Mouse (Mus musculus) myocyte (in vitro differentiated cells): ENCODE results near the gene Ung. TPM values are rescaled to one million over a fixed set of nuclear protein-coding genes. Genes with fewer than 3 reads are reported as not detected.

Experiments
- H3K27me3 ChIP-seq: one replicate; pipeline ENCODE4 v1.6.1; 2011; ENCODE audit not compliant: control insufficient read depth, insufficient read depth, insufficient read length
- H3K36me3 ChIP-seq: one replicate; pipeline ENCODE4 v1.6.1; 2011; ENCODE audit not compliant: control insufficient read depth, insufficient read depth
- H3K4me2 ChIP-seq: one replicate; pipeline ENCODE4 v1.6.1; 2011; ENCODE audit warnings: low read depth, control low read depth
- H3K4me3 ChIP-seq: one replicate; pipeline ENCODE4 v1.5.1; 2011; ENCODE audit warnings: mild to moderate bottlenecking, control low read depth, moderate library complexity
- H3K79me2 ChIP-seq: one replicate; pipeline ENCODE4 v1.6.1; 2011; ENCODE audit not compliant: control insufficient read depth, insufficient read depth
- H3ac ChIP-seq: one replicate; pipeline ENCODE4 v1.6.1; 2011; ENCODE audit not compliant: control insufficient read depth, insufficient read length
- CEBPB ChIP-seq: IDR thresholded peaks from 2 replicates; pipeline ENCODE4 v1.6.1; 2011; ENCODE audit warnings: mild to moderate bottlenecking, moderate library complexity; ENCODE audit not compliant: poor library complexity, insufficient read depth, severe bottlenecking
- E2F4 ChIP-seq: IDR thresholded peaks from one replicate; pipeline ENCODE4 v1.6.1; 2011; ENCODE audit warnings: mild to moderate bottlenecking, control low read depth, moderate library complexity; ENCODE audit not compliant: insufficient read depth
- MAX ChIP-seq: IDR thresholded peaks from one replicate; pipeline ENCODE4 v1.6.1; 2011; ENCODE audit warnings: low read depth, mild to moderate bottlenecking, control low read depth
- MYOD1 ChIP-seq, 3 experiments: IDR thresholded peaks; one replicate each; pipeline ENCODE4 v1.6.1; 2011; ENCODE audit warnings: control low read depth in 2 of 3, low read depth in 2 of 3, mild to moderate bottlenecking in 2 of 3, moderate library complexity in 1 of 3; ENCODE audit not compliant: insufficient read length in 2 of 3, control insufficient read depth in 1 of 3
- MYOG ChIP-seq, 3 experiments: IDR thresholded peaks; one replicate each; pipeline ENCODE4 v1.6.1; 2011; ENCODE audit warnings: control low read depth in 2 of 3, low read depth in 2 of 3, mild to moderate bottlenecking in 2 of 3; ENCODE audit not compliant: insufficient read length in 2 of 3, control insufficient read depth in 1 of 3, insufficient read depth in 1 of 3
- POLR2A ChIP-seq: IDR thresholded peaks from one replicate; pipeline ENCODE4 v1.6.1; 2011; ENCODE audit warnings: low read depth, mild to moderate bottlenecking, control low read depth, moderate library complexity; ENCODE audit not compliant: insufficient read length
- POLR2AphosphoS2 ChIP-seq: IDR thresholded peaks from one replicate; pipeline ENCODE4 v1.6.1; 2011; ENCODE audit warnings: low read depth, control low read depth; ENCODE audit not compliant: insufficient read length
- REST ChIP-seq: IDR thresholded peaks from one replicate; pipeline ENCODE4 v1.6.1; 2011; ENCODE audit warnings: mild to moderate bottlenecking, control low read depth, moderate library complexity; ENCODE audit not compliant: insufficient read depth, insufficient read length
- SRF ChIP-seq: IDR thresholded peaks from one replicate; pipeline ENCODE4 v1.6.1; 2011; ENCODE audit warnings: low read depth; ENCODE audit not compliant: control insufficient read depth, insufficient read length
- TCF12 ChIP-seq: IDR thresholded peaks from one replicate; pipeline ENCODE4 v1.6.1; 2011; ENCODE audit warnings: mild to moderate bottlenecking, control low read depth; ENCODE audit not compliant: poor library complexity, insufficient read depth, severe bottlenecking
- TCF3 ChIP-seq: IDR thresholded peaks from one replicate; pipeline ENCODE4 v1.6.1; 2011; ENCODE audit warnings: low read depth, control low read depth; ENCODE audit not compliant: insufficient read length
- USF1 ChIP-seq: IDR thresholded peaks from one replicate; pipeline ENCODE4 v1.6.1; 2011; ENCODE audit warnings: low read depth, mild to moderate bottlenecking, control low read depth, moderate library complexity
- polyA plus RNA-seq: library from polyadenylated mRNA; unstranded; fragments of >200 nt; fragmentation: generic; extraction: Trizol; gene quantifications from one replicate; pipeline ENCODE4 v1.2.1, GENCODE M21; 2012; ENCODE audit warnings: missing spikeins

The Ung gene
- polyA plus RNA-seq, 1 experiment, result 2.7 TPM

DNA sequence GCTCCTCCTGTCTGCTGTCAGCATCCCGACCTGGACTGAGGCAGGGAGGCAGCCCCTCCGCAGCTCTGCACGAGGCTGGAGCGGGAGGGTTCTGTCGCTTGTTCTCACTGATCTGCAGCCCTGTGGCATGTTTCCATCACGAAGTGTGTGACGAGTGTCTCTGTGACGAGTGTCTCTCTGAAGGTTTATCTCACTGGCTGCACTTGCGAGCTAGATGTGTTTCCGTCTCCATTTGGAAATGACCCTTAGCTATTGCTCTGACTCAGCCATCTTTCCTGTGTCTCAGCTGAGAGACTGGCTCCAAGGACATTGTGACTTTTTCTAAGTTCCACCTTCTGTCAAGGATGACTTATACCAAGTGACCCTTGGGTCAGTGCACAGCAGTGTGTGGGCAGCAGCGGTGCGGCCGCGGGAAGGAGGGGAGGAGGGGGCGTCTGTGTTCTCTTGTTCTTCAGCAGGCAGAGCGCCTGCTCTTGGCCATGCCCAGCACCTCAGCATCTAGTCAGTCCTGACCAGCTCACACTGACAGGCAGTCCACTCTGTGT, 23.7 kb upstream of the Ung start:
- Histone ChIP-seq H3K79me2 (peaks cover under 1% of the 10 kb centered on the region), H3K36me3 (peaks cover 6% of the 10 kb centered on the region)
- TF ChIP-seq POLR2A (no peak), USF1 (no peak), E2F4 (no peak), TCF12 (no peak), TCF3 (no peak), CEBPB (no peak), REST (no peak), MAX (no peak), MYOD1 (IDR thresholded peaks at IDR 0.05; ENCODE audit: control insufficient read depth in 1 of 3, insufficient read length in 2 of 3, low read depth in 2 of 3) (no peak), POLR2AphosphoS2 (no peak), SRF (no peak), MYOG (IDR thresholded peaks at IDR 0.05; ENCODE audit: control insufficient read depth in 1 of 3, insufficient read depth in 1 of 3, insufficient read length in 2 of 3, low read depth in 2 of 3) (no peak)

DNA sequence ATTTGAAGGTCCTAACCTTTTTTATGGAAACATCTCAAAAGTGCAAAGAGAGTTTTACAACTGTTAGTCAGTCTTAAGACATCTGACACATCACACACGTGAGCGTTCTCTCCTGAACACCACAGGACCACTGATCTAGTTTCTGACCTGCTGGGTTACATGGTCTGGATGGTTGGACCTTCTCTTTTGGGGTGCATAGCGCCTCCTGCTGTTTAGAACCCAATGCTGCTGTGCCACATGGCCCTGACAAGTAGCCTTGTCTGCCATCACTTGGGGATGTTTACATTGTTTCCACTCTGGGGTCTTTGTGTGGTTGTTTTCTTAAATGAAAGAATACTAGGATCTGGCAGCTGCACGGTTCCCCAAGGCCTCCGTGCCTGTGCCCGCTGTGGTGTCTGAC, 16.9 kb upstream of the Ung start:
- H3K4me2 ChIP-seq, result no peak overlapping the region
- H3ac ChIP-seq, result no peak overlapping the region
- H3K36me3 ChIP-seq, result peaks cover 6% of the 10 kb centered on the region
- H3K27me3 ChIP-seq, result no peaks in the 10 kb centered on the region
- H3K79me2 ChIP-seq, result no peaks in the 10 kb centered on the region
- TF ChIP-seq TCF12 (no peak), TCF3 (no peak), E2F4 (no peak), MYOD1 (IDR thresholded peaks at IDR 0.05; ENCODE audit: control insufficient read depth in 1 of 3, insufficient read length in 2 of 3, low read depth in 2 of 3) (no peak)
- H3K4me3 ChIP-seq, result no peak overlapping the region

More for the DNA sequence above, 23.7 kb upstream of the Ung start:
- Histone ChIP-seq H3K4me3 (no peak overlapping the region), H3K27me3 (no peaks in the 10 kb centered on the region), H3ac (no peak overlapping the region), H3K4me2 (no peak overlapping the region)

DNA sequence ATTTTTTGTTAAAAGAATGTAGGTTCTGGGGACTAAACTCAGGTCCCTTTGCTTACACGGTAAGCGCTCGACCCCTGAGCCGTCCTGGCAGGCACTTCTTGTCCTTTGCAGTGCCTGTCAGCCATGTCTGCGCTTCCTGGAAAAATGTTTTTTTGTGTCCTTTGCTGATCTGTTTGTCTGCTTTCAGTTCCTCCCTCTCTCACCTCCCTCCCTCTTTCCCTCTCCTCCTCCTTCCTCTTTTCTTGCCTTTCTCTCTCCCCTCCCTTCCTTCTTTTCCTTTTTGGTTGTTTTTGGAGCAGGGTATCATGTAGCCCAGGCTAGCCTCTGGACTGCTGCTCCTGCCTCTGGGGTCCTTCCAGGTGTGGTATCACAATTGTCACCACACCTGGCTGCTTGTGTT, 15.2 kb upstream of the Ung start:
- H3K27me3 ChIP-seq, result no peaks in the 10 kb centered on the region
- H3ac ChIP-seq, result no peak overlapping the region
- H3K36me3 ChIP-seq, result no peaks in the 10 kb centered on the region
- H3K4me2 ChIP-seq, result no peak overlapping the region
- no peak overlapping the region for H3K4me3 ChIP-seq
- TF ChIP-seq REST (no peak), TCF12 (no peak), MAX (no peak), TCF3 (no peak), USF1 (no peak), SRF (no peak), POLR2A (no peak)
- H3K79me2 ChIP-seq, result no peaks in the 10 kb centered on the region

DNA sequence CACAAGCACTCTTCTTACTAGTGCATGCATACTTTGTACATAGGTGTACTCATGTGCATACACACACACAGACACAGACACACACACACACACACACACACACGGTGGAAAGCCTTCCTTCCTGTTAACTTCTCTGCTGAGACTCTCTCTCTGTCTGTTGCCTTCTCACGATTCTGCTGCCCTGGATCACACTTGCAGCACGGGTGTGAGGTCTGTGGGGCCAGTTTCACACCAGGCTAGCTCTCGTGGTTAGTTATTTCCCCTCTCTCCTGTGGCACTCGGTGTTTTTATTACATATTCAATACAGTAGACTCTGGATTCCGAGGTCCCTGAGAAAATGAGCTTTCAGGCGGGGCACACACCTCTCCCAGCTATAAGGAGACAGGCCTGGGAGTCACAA, 13.6 kb upstream of the Ung start:
- TF ChIP-seq E2F4, result no peak
- TF ChIP-seq REST, result no peak
- TF ChIP-seq USF1, result no peak
- TF ChIP-seq POLR2A, result no peak
- TF ChIP-seq POLR2AphosphoS2, result no peak
- TF ChIP-seq MYOD1 (IDR thresholded peaks at IDR 0.05; ENCODE audit: control insufficient read depth in 1 of 3, insufficient read length in 2 of 3, low read depth in 2 of 3), result no peak
- no peak for TF ChIP-seq MYOG (IDR thresholded peaks at IDR 0.05; ENCODE audit: control insufficient read depth in 1 of 3, insufficient read depth in 1 of 3, insufficient read length in 2 of 3, low read depth in 2 of 3)
- TF ChIP-seq TCF3, result no peak
- no peak for TF ChIP-seq SRF
- Histone ChIP-seq H3K79me2 (no peaks in the 10 kb centered on the region), H3K4me3 (no peak overlapping the region), H3K4me2 (no peak overlapping the region), H3ac (no peak overlapping the region), H3K27me3 (no peaks in the 10 kb centered on the region), H3K36me3 (peaks cover 3% of the 10 kb centered on the region)

DNA sequence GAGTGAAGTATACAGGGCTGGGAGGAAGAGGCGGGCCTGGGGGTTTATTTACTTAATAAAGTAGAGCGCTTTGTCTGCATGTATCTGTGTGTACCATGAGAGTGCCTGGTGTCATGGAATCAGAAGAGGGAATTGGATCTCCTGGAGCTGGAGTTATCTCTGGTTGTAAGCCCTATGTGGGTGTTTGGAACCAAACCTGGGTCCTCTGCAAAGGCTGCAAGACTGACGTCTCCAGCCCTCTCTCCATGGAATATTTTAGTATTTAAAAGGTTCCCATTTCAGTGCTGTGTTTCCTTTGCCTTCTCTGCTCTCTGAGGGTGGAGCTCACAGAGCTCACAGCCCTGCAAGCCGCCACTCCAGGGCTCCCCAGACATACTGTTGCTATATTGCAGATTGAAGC, 10.4 kb upstream of the Ung start:
- no peaks in the 10 kb centered on the region for H3K27me3 ChIP-seq

More for the DNA sequence above, 10.4 kb upstream of the Ung start:
- Histone ChIP-seq H3K4me3 (no peak overlapping the region), H3K36me3 (peaks cover 3% of the 10 kb centered on the region), H3ac (no peak overlapping the region), H3K79me2 (no peaks in the 10 kb centered on the region), H3K4me2 (no peak overlapping the region)
- TF ChIP-seq POLR2AphosphoS2 (no peak), USF1 (no peak), REST (no peak), TCF3 (no peak), E2F4 (no peak), TCF12 (no peak), MYOG (IDR thresholded peaks at IDR 0.05; ENCODE audit: control insufficient read depth in 1 of 3, insufficient read depth in 1 of 3, insufficient read length in 2 of 3, low read depth in 2 of 3) (no peak), MYOD1 (IDR thresholded peaks at IDR 0.05; ENCODE audit: control insufficient read depth in 1 of 3, insufficient read length in 2 of 3, low read depth in 2 of 3) (no peak), POLR2A (no peak), MAX (no peak), SRF (no peak), CEBPB (no peak)
